Mouse (Mus musculus) gastrocnemius, postnatal 14 days (tissue): ENCODE results near the gene Resp18. TPM values are rescaled to one million over a fixed set of nuclear protein-coding genes. Genes with fewer than 3 reads are reported as not detected.

Source experiments
- DNase-seq: peaks from one replicate; pipeline ENCODE4 v3.0.0; 2021; ENCODE audit warnings: mixed read lengths
- intact Hi-C: fragments of 180-260 bp; cut with DNase I; formaldehyde crosslinking; loops from one replicate; pipeline ENCODE4 v1.15.1; 2025; ENCODE audit warnings: low total_unique reads
- long read RNA-seq, 2 experiments: library from polyadenylated mRNA; stranded (forward); transcript quantifications; one replicate each; pipeline ENCODE4 v2.0.0; 2021
- total RNA-seq, 2 experiments: library from RNA; stranded (reverse); gene quantifications; 2 replicates each; pipeline ENCODE4 v1.2.3; 2021

Gene Resp18
- not detected for total RNA-seq
- long read RNA-seq, experiment 1 = 0 reads
- long read RNA-seq, experiment 2 = 0 reads

GRCm38 (mm10) chr1:75278228-75278627 is at the start of gene Resp18:
Gene Resp18, minus strand, starts transcription at chr1:75278415.
- intact Hi-C loops = no loop called here
- DNase-seq = no peak

- intact Hi-C loops = no loop called here
- DNase-seq = no peak
Observed at GRCm38 (mm10) chr1:75327461-75327860, 49.2 kb upstream of the Resp18 start.

- DNase-seq = no peak
- intact Hi-C loops = no loop called here
Observed at GRCm38 (mm10) chr1:75319166-75319565, 41.0 kb upstream of the Resp18 start.

DNA sequence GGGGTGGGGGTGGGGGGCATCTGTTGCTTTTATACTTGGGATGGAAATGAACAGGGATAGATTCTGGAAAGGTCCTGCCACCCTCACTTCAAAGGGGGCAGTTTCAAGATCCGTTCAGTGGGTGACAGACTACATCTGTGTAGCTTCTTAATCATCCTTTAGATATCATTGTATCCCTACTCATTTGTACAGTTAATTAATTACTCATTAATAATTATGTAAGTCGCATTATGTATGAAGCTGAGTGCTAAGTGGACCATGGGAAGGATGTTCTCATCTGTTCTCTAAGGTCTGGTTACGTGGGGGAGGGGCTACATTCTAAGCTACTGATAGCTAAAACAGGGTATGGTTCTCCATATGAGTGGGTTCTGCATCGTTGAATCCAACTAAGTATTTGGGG is 40.5 kb upstream of the Resp18 start:
- no peak for DNase-seq
- intact Hi-C loops = no loop called here

GRCm38 (mm10) chr1:75318301-75318700 is 40.1 kb upstream of the Resp18 start:
- intact Hi-C loops = no loop called here
- DNase-seq = no peak

DNA sequence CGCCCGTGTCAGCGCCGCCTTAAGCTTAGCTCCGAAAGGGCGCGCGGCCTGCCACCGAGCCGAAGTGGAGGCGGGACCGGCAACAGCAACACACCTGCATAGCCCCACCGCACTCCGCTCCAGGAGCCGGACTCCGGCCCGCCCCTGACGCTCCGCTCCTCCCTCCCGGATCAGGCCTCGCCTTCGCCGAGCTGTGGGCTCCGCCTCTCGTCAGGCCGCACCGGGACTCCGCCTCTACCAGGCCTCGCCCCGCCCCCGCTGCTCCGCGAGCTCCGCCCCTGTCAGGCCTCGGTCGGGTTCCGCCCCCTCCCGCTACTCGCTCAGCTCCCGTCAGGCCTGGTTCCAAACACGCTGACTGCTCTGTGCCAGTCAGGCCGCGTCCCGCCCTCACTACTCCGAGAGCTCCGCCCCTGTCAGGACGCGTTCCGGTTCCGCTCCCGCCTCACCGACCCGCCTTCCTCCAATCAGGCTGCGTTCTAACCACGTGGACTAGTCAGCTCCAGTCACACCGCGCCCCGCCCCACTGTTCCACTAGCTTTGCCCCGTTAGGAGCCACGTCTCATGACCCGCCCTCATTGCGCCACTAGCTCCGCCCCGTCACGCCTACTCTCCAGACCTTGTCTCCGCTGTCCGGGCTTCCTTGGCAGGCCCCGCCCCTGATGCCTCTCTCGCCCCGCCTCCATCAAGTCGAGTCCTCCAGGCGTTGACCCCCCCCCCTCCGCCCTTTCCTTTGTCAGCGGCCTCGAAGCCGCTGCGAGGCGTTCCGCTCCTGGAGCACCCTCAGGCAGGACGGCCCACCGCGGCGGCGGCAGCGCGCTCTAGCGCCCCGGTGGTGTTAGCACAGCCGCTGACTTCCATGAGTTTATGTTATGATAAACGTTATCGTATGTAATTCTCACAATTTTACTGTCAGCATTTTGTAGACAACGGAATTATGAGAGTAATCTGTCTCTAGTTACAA is 39.3 kb upstream of the Resp18 start, which contains the start of gene Dnpep:
TSS of gene Dnpep (minus strand) at position 750 of the 961 bp plus-strand sequence.
- intact Hi-C loops = no loop called here
- DNase-seq = peak; percentile 100

GRCm38 (mm10) chr1:75316861-75317240 is 38.6 kb upstream of the Resp18 start:
- peak; percentile 88 for DNase-seq
- intact Hi-C loops = no loop called here

DNA sequence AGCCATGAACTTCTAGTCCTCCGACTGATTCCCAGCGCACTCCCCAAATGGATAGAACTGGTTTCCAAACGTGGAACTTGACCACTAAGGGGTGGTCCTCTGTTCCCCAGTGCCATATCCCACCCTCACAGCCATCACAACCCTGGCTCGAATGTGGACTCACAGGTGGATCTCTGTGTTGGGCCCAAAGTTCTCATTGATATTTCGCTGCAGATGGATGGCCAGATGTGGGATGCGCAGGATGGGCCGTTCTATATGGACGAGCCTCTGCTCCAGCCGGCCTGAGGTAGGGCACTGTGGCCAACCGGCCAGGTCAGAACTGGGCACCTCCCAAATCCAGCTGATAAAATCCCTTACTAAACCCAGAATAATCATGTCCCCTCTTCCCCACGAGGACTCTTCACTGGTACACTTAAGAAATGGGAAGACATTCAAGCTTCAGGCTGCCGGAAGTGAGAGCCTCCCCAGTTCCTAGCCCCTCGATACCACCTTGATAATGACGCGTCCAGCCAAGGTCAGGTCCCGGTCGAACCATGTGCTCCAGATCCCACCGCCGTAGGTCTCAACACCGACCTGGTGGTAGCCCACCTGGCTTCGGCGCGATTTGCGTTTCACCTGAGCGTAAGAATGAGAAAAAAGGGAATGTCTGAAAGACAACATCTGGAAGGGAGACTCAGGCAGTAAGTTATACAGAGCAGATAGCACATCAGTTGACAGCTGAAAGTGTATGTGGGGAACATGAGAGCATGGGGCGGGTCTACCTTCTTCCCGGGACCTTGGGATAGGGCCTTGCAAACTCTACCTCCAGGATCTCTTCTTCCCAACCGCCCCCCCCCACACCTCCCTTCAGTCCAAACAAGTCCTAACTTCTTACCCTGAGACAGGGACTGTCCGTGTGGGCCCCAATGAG is 37.5 kb upstream of the Resp18 start:
- intact Hi-C loops = no loop called here
- DNase-seq = no peak

- intact Hi-C loops = no loop called here
- DNase-seq = no peak
Observed at GRCm38 (mm10) chr1:75315011-75315410, 36.8 kb upstream of the Resp18 start.

GRCm38 (mm10) chr1:75311694-75312093 is 33.5 kb upstream of the Resp18 start:
- no peak for DNase-seq
- intact Hi-C loops = no loop called here

- DNase-seq = no peak
- intact Hi-C loops = no loop called here
Observed at GRCm38 (mm10) chr1:75304662-75305061, 26.4 kb upstream of the Resp18 start.

DNA sequence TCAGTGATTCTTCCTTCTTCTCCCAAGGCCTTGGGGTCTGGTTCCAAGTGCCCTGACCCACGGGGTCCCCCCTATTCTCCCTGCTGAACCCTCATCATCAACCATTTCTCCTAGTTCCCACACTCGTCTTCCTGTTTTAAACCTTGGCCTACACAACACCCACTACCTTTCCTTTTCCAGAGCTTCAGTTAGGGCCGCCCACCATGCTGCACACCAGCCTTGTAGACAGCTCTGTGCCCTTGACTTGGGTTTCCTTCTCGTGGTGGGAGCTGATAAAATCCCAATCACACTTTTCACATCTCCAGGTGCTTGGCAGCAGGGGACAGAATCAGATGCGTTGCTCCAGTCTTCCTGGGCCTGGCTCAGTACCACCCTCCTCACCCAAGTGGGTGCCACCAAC is 16.1 kb upstream of the Resp18 start:
- intact Hi-C loops = no loop called here
- DNase-seq = no peak

DNA sequence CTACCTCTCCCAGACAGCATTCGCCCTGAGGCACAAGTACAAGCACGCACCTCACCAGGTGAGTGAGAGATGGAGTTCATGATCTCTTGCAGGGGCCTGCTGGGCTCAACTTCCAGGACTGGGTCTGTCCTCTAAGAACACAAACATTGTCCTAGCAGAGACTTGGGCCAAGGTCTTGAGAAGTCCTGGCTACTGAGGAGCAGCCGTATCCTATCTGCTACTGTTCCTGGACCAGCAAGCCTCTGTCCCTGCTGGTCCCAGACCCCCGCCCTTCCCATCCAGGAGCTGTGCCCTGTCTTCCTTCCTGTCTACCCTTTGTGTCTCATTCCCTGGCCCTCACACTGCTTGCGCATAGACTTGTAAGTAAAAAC is 15.1 kb upstream of the Resp18 start:
- intact Hi-C loops = no loop called here
- DNase-seq = no peak

GRCm38 (mm10) chr1:75292476-75293330 is 14.5 kb upstream of the Resp18 start:
- no peak for DNase-seq
- intact Hi-C loops = no loop called here

DNA sequence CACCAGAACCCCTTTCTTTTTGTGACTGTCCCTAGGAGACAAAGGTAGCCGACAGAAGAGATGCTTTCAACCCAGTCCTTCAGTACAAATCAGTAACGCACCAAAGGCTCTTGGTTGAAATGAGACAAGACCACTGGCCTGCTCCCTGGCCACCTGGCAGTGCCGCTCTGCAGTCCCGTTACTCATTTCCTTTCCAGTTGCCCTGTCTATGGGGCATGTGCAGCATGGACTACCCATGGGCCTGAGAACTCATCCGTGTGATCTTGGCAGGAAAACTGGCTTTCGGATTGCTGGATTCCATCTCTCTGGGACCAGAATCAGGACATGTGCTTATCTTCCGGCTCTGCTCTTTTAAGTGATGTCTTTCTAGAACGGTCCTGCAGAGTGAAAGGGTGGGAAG is 13.1 kb upstream of the Resp18 start:
- DNase-seq = no peak
- intact Hi-C loops = no loop called here

- intact Hi-C loops = no loop called here
- DNase-seq = no peak
Observed at GRCm38 (mm10) chr1:75290582-75290981, 12.4 kb upstream of the Resp18 start.

DNA sequence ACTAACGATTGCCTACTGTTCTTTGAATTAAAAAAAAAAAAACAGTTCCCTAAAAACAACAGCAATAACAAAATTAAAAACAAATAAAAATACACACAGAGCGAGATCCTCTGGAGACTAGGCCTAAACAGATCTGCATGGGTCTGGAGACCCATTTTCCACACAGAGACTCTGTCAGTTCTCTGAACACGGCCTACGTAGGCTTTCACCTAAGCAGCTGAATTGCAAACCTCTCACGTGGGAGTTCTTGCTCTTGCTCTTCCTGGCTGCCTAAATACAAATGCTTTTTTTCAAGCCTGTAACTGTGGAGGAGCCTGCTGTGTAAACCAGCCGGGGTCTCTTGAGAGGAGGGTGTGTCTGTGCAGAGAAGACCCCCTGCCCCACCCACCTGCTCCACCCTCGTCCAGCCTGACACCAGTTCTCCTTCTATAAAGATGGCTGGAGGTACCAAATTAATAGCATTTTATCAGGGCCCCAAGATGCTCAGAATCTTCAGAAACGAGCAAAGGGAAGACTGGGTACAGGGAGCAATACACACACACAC is 11.7 kb upstream of the Resp18 start:
- intact Hi-C loops = no loop called here
- no peak for DNase-seq

DNA sequence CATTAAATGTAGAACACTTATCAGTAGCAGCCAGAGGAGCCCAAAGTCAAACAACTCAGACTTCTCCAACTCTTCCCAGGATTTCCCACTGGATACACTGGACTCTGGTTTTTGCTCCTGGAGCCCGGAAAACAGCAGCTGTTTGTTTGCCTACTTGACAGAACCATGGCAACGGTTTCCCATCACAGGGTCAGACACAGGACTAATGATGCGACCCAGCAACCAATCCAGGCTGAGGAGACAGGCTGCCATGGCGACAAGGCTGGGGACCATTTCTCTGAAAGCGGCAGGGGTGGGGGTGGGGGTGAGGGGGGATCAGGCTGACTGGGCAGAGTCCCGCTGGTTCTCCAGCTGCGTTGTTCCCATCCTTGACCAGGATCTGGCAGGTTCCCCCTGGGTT is 11.2 kb upstream of the Resp18 start:
- no peak for DNase-seq
- intact Hi-C loops = no loop called here

- DNase-seq = no peak
- intact Hi-C loops = no loop called here
Observed at GRCm38 (mm10) chr1:75284911-75285310, 6.7 kb upstream of the Resp18 start.
